Mouse (Mus musculus) intestine, embryonic 15.5 days (tissue): ENCODE results near the gene Igbp1. TPM values are rescaled to one million over a fixed set of nuclear protein-coding genes. Genes with fewer than 3 reads are reported as not detected.

ENCODE experiments used
- ATAC-seq: fragments of 200-750 bp; cut with Nextera tagmentation; 2 replicates; pipeline ENCODE4 v1.8.0; 2017; ENCODE audit warnings: moderate TSS enrichment, moderate library complexity
- H3K27ac ChIP-seq: fragments of 300-500 bp; sonication (generic); 2 replicates; pipeline ENCODE4 v1.5.1; 2015; ENCODE audit warnings: mild to moderate bottlenecking, inconsistent platforms
- H3K27me3 ChIP-seq: fragments of 300-500 bp; sonication (generic); replicated peaks from 2 replicates; pipeline ENCODE4 v1.6.1; 2015; ENCODE audit warnings: inconsistent platforms
- H3K36me3 ChIP-seq: fragments of 300-500 bp; sonication (generic); 2 replicates; pipeline ENCODE4 v1.6.1; 2015; ENCODE audit warnings: inconsistent platforms
- H3K4me1 ChIP-seq: fragments of 300-500 bp; sonication (generic); replicated peaks from 2 replicates; pipeline ENCODE4 v1.6.1; 2015; ENCODE audit warnings: inconsistent platforms
- H3K4me2 ChIP-seq: fragments of 300-500 bp; sonication (generic); replicated peaks from 2 replicates; pipeline ENCODE4 v1.6.1; 2015; ENCODE audit warnings: mild to moderate bottlenecking, inconsistent platforms
- H3K4me3 ChIP-seq: fragments of 300-500 bp; sonication (generic); replicated peaks from 2 replicates; pipeline ENCODE4 v1.5.1; 2015; ENCODE audit warnings: inconsistent platforms
- H3K9ac ChIP-seq: fragments of 300-500 bp; sonication (generic); 2 replicates; pipeline ENCODE4 v1.6.1; 2015; ENCODE audit warnings: inconsistent platforms
- H3K9me3 ChIP-seq: fragments of 300-500 bp; sonication (generic); 2 replicates; pipeline ENCODE4 v1.6.1; 2016; ENCODE audit warnings: inconsistent platforms
- WGBS: fragments of 180-500 bp; shearing (Covaris S2); methylation state at CpG from one replicate; pipeline ENCODE4 v1.1.7; 2015; 5-methylcytosine and 5-hydroxymethylcytosine counted together
- polyA plus RNA-seq: library from polyadenylated mRNA; unstranded; fragments of >200 nt; fragmentation: Nextera tagmentation; extraction: Ambion mirVana; gene quantifications from 2 replicates; pipeline ENCODE4 v1.2.1, GENCODE M21; 2015

Igbp1 gene
- polyA plus RNA-seq, 1 experiment from 2014 or later = 37.1 TPM

DNA sequence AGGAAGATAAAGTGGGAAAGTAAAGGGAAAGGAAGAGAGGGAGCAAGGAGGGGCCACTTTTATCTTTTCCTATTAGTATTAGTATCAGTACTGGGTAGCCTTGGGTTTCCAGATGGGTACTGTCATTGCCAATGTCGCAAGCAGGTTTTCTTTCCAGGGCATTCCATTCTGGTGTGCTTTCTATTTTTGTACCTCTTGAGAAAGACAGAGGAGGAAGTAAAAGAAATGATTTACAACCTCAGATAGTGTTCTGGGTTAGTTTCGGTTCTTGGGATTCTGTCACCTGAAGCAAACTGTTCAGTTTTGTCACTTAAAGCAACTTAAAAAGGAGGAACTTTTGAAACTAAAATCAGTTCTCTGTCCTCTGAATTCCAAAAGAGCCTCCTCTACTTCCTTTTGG lies 24.4 kb downstream of the Igbp1 start:
- Histone ChIP-seq H3K4me2 (no peak overlapping the region), H3K27ac (no peak overlapping the region), H3K4me3 (no peak overlapping the region), H3K9me3 (no peaks in the 10 kb centered on the region), H3K4me1 (no peaks in the 10 kb centered on the region), H3K9ac (no peak overlapping the region), H3K36me3 (no peaks in the 10 kb centered on the region), H3K27me3 (no peaks in the 10 kb centered on the region)
- ATAC-seq = no peak
- WGBS = 86% methylated on average over 2 of the region's 2 CpGs

DNA sequence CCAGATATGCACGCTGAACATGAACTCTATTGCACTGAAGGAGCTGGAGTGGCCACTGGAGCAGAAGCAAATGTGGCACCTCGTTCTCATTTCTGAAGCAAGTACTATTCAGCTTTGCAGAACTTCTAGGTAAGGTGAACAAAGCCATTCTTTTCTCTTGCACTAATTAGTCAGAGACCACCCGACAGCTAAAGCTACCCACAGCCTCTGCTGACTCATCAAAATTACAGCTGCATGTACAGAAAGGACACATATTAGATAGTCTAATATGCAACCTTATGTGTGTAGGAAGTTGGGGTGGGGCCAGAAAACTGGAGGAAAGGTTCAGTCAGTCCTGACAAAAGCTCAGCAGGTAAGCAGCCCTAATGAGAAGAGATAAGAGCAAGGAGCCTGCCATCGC lies 30.4 kb downstream of the Igbp1 start, which contains the start of gene Dgat2l6:
TSS of gene Dgat2l6 (plus strand) at position 368 of the 400 bp plus-strand sequence.
- no peaks in the 10 kb centered on the region for H3K4me1 ChIP-seq
- no peak within 1 kb of the TSS for H3K4me3 ChIP-seq
- no peaks in the 10 kb centered on the region for H3K27me3 ChIP-seq
- H3K4me2 ChIP-seq = no peak within 1 kb of the TSS
- H3K36me3 ChIP-seq = no peaks in the 10 kb centered on the region
- no peaks in the 10 kb centered on the region for H3K9me3 ChIP-seq
- H3K9ac ChIP-seq = no peak within 1 kb of the TSS
- no peak for ATAC-seq
- 79% methylated on average over 4 of the region's 4 CpGs for WGBS
- H3K27ac ChIP-seq = no peak within 1 kb of the TSS

DNA sequence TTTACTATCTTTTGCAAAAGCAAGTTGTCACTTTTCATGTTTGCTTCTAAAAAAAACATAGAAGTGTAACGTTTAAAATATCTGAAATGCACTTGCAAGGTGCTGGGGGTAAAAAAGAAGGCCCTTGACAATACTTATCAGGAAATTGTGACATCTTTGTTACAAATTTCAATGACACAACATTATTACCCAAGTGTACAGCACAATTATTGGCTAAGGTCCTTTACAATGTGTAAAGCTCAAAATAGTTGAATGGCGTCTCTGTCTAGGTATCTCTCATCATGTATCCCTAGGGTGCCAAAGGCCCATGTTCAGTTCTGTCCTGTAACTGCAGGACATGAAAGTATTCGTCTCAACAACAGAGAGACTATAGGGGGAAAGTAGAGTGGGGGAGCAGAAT lies 61.9 kb downstream of the Igbp1 start:
- H3K36me3 ChIP-seq = no peaks in the 10 kb centered on the region
- H3K9me3 ChIP-seq = no peaks in the 10 kb centered on the region
- 78% methylated on average over 3 of the region's 3 CpGs for WGBS
- H3K9ac ChIP-seq = no peak overlapping the region
- no peaks in the 10 kb centered on the region for H3K27me3 ChIP-seq
- H3K4me2 ChIP-seq = no peak overlapping the region
- ATAC-seq = no peak
- no peak overlapping the region for H3K27ac ChIP-seq
- no peaks in the 10 kb centered on the region for H3K4me1 ChIP-seq
- no peak overlapping the region for H3K4me3 ChIP-seq

DNA sequence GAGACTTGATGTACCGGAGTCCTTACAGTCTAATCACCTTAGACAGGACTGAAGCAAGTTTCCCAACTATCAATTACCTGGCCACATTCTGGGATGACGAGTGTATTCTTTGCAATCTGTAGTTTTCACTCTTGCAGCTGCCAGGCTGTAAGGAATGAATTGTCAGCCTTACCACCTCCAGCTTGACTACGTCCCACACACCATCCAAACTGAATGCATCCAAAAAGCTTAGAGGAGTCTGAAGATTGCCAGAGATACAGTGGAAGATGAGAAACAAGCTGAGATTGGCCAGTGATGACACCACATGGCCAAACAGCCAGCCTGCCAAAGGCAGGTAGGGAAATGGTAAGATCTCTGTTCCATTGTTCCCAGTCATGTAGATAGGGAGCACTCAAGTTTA lies 71.6 kb downstream of the Igbp1 start:
- Histone ChIP-seq H3K4me2 (no peak overlapping the region), H3K4me1 (no peaks in the 10 kb centered on the region), H3K36me3 (no peaks in the 10 kb centered on the region), H3K9me3 (no peaks in the 10 kb centered on the region), H3K9ac (no peak overlapping the region), H3K4me3 (no peak overlapping the region), H3K27ac (no peak overlapping the region), H3K27me3 (no peaks in the 10 kb centered on the region)
- ATAC-seq = no peak
- WGBS = 86% methylated on average over 3 of the region's 3 CpGs

Other genes starting within 250 kb of the Igbp1 start
- gene Otud6a, start 65.3 kb upstream of the Igbp1 start, polyA plus RNA-seq = not detected in 2 replicates
- gene Awat2, start 51.6 kb upstream of the Igbp1 start, polyA plus RNA-seq = 0.52 and 0.90 TPM in 2 replicates
- gene Dgat2l6, start 30.5 kb downstream of the Igbp1 start, polyA plus RNA-seq = not detected in 2 replicates
- gene Awat1, start 78.0 kb downstream of the Igbp1 start, polyA plus RNA-seq = not detected in 2 replicates
- 0.16 and 0.24 TPM in 2 replicates for gene P2ry4, start 100.6 kb downstream of the Igbp1 start, polyA plus RNA-seq
- not detected in 2 replicates for gene Arr3, start 111.2 kb downstream of the Igbp1 start, polyA plus RNA-seq
- 21.5 and 22.4 TPM in 2 replicates for gene Kif4, start 131.4 kb downstream of the Igbp1 start, polyA plus RNA-seq
- gene Pdzd11, start 132.3 kb downstream of the Igbp1 start, polyA plus RNA-seq = 77.3 and 79.7 TPM in 2 replicates
- gene Gdpd2, start 235.6 kb downstream of the Igbp1 start, polyA plus RNA-seq = 0.50 and 1.3 TPM in 2 replicates